Mouse (Mus musculus): ENCODE results near the gene Gm10570. TPM values are rescaled to one million over a fixed set of nuclear protein-coding genes. Genes with fewer than 3 reads are reported as not detected.
A peak's percentile ranks its signal among the peaks of the same experiment; 100 is the strongest.

Gm10570 gene
- polyA plus RNA-seq, 1 experiment = not detected

- no peaks in the 10 kb centered on the region for H3K36me3 ChIP-seq (ENCODE audit: control insufficient read depth, insufficient read depth, low read length)
- no peaks in the 10 kb centered on the region for H3K4me1 ChIP-seq (ENCODE audit: control insufficient read depth, insufficient read depth, insufficient read length, low read length)
- H3K27ac ChIP-seq (ENCODE audit: insufficient read depth, low read depth, low read length) = no peak overlapping the region
- WGBS = 75% methylated on average over 5 of the region's 5 CpGs
- no peaks in the 10 kb centered on the region for H3K27me3 ChIP-seq (ENCODE audit: control insufficient read depth, insufficient read depth, low read length)
- no peak for TF ChIP-seq POLR2A (IDR thresholded peaks at IDR 0.05; ENCODE audit: low read depth, low read length)
- TF ChIP-seq CTCF (IDR thresholded peaks at IDR 0.05; ENCODE audit: extremely low read depth, insufficient read length, insufficient replicate concordance, low read depth, low read length) = no peak
- no peak overlapping the region for H3K4me3 ChIP-seq (ENCODE audit: low read depth, low read length)
Observed at GRCm38 (mm10) chr4:130282856-130283255, 25.6 kb downstream of the Gm10570 start.

GRCm38 (mm10) chr4:130279105-130279504 is 29.4 kb downstream of the Gm10570 start, which contains the start of gene Serinc2:
TSS of gene Serinc2 (minus strand) at chr4:130279205.
- no peak for TF ChIP-seq CTCF (IDR thresholded peaks at IDR 0.05; ENCODE audit: extremely low read depth, insufficient read length, insufficient replicate concordance, low read depth, low read length)
- TF ChIP-seq POLR2A (IDR thresholded peaks at IDR 0.05; ENCODE audit: low read depth, low read length) = no peak
- no peaks in the 10 kb centered on the region for H3K36me3 ChIP-seq (ENCODE audit: control insufficient read depth, insufficient read depth, low read length)
- H3K27me3 ChIP-seq (ENCODE audit: control insufficient read depth, insufficient read depth, low read length) = no peaks in the 10 kb centered on the region
- no peak within 1 kb of the TSS for H3K27ac ChIP-seq (ENCODE audit: insufficient read depth, low read depth, low read length)
- peaks cover 15% of the 10 kb centered on the region; the same call in 1 of the 2 replicates for H3K4me1 ChIP-seq (ENCODE audit: control insufficient read depth, insufficient read depth, insufficient read length, low read length)
- H3K4me3 ChIP-seq (ENCODE audit: low read depth, low read length) = no peak within 1 kb of the TSS
- 74% methylated on average over 2 of the region's 2 CpGs for WGBS

DNA sequence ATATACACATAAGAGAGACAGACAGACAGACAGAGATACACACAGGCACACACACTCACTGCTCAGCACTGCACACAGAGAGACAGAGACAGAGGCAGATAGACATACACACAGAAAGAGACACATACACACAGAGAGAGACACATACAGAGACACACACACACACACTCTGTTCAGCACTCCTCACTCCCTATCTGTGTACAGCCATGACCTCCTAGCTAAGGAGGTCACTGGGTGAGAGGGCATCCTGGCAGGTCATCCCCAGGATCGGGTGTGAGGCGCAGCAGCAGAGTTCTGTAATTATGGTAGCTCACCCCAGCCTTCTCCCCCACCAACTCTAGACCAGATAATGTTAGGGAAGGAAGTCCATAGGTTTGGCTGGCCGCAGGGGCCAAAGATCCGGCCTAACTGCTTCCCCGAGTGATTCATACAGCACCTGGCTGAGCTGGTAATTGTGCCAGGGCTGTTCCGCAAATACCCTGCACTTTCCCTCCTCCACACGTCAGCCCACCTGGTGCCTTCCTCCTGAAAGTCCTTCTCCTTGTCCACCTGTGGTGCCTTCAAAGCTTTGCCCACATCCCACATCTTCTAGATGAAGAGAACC is 31.8 kb downstream of the Gm10570 start:
- WGBS = 18% methylated on average over 7 of the region's 7 CpGs
- Histone ChIP-seq H3K36me3 (ENCODE audit: control insufficient read depth, insufficient read depth, low read length) (no peaks in the 10 kb centered on the region), H3K27me3 (ENCODE audit: control insufficient read depth, insufficient read depth, low read length) (no peaks in the 10 kb centered on the region), H3K4me3 (ENCODE audit: low read depth, low read length) (no peak overlapping the region), H3K4me1 (ENCODE audit: control insufficient read depth, insufficient read depth, insufficient read length, low read length) (peaks cover 15% of the 10 kb centered on the region; the same call in 1 of the 2 replicates), H3K27ac (ENCODE audit: insufficient read depth, low read depth, low read length) (peak overlapping the region; percentile 42)
- TF ChIP-seq POLR2A (IDR thresholded peaks at IDR 0.05; ENCODE audit: low read depth, low read length) (no peak), CTCF (IDR thresholded peaks at IDR 0.05; ENCODE audit: extremely low read depth, insufficient read length, insufficient replicate concordance, low read depth, low read length) (no peak)

- peak overlapping the region; percentile 42 for H3K27ac ChIP-seq (ENCODE audit: insufficient read depth, low read depth, low read length)
- no peak for TF ChIP-seq CTCF (IDR thresholded peaks at IDR 0.05; ENCODE audit: extremely low read depth, insufficient read length, insufficient replicate concordance, low read depth, low read length)
- no peak for TF ChIP-seq POLR2A (IDR thresholded peaks at IDR 0.05; ENCODE audit: low read depth, low read length)
- no peaks in the 10 kb centered on the region for H3K36me3 ChIP-seq (ENCODE audit: control insufficient read depth, insufficient read depth, low read length)
- peak overlapping the region; percentile 11; the same call in 1 of the 2 replicates for H3K4me3 ChIP-seq (ENCODE audit: low read depth, low read length)
- peaks cover 15% of the 10 kb centered on the region; the same call in 1 of the 2 replicates for H3K4me1 ChIP-seq (ENCODE audit: control insufficient read depth, insufficient read depth, insufficient read length, low read length)
- no peaks in the 10 kb centered on the region for H3K27me3 ChIP-seq (ENCODE audit: control insufficient read depth, insufficient read depth, low read length)
- 21% methylated on average over 5 of the region's 5 CpGs for WGBS
Observed at GRCm38 (mm10) chr4:130275823-130276105, 32.7 kb downstream of the Gm10570 start.

DNA sequence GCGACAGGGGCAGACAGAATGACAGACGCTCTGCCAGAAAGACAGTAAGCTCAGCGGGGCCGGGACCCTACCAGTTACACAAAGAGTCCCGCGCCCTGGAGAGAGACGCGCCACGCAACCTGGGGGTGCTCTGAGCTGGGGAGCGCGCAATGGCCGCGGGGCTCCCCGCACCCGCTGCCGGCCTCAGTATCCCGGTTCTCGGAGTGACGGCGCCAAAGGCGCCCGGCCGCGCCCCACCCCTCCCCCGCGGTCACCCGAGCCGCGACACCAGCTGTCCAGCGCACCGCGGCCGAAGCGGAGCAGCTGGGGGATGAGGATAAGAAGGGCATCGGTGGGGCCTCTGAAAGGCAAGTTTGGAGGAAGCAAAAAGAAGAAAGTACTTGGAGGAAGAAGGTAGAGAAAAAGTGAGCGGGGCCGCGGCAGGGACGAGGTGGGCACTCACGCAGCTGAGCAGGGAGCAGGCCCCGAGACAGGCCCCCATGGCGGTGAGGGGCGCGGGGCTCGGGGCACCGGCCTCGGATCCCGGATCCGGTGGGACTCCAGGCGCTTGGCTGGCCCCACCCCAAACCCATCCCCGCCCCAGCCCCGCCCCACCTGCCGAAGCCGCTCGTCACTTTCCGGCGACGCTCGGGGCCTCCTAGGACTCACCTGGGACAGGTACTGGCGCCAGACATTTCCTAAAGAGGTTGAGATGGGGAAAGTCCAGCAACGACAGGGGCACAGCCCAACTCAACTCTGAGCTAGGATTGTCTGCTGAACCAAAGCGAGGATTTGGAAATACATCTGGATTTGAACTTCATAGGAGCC is 33.3 kb downstream of the Gm10570 start:
- Histone ChIP-seq H3K4me1 (ENCODE audit: control insufficient read depth, insufficient read depth, insufficient read length, low read length) (peaks cover 15% of the 10 kb centered on the region; the same call in 1 of the 2 replicates), H3K36me3 (ENCODE audit: control insufficient read depth, insufficient read depth, low read length) (no peaks in the 10 kb centered on the region), H3K4me3 (ENCODE audit: low read depth, low read length) (peak overlapping the region; percentile 91), H3K27ac (ENCODE audit: insufficient read depth, low read depth, low read length) (peak overlapping the region; percentile 42), H3K27me3 (ENCODE audit: control insufficient read depth, insufficient read depth, low read length) (no peaks in the 10 kb centered on the region)
- WGBS = 2% methylated on average over 62 of the region's 62 CpGs
- TF ChIP-seq CTCF (IDR thresholded peaks at IDR 0.05; ENCODE audit: extremely low read depth, insufficient read length, insufficient replicate concordance, low read depth, low read length) (no peak), POLR2A (IDR thresholded peaks at IDR 0.05; ENCODE audit: low read depth, low read length) (peak; percentile 17; the same call in 1 of the 2 replicates)

DNA sequence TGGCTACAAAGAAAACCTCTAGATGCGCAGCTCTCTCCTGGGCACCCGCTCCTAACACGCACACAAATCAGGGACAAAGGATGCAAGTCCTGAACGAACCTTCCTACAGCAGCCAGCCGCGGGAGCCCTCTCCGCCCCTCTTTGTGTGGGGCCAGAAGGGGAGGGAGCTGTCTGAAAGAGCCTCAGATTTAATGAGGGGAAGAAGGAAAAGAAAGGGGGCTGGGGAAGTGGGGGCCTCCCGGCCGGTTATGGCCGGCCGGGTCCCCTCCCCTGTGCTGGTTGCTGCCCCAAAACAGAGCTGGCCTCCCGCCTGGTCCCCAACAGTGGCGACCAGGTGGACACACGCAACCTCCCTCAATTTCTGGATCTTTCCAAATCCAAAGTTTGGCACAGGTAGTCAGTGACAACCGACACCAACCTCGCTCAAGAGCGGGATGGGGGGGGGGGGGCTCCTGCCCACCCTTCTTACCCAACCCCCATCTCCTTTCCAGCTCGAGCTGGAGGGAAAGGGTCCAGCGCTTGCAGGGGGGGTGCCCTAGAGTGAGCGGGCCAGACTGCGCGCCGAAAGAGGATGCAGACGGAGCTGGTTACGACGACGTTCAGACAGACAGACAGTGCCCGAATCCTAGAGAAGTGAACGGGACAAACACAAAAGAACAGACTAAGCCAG is 34.0 kb downstream of the Gm10570 start:
- H3K4me3 ChIP-seq (ENCODE audit: low read depth, low read length) = peak overlapping the region; percentile 91
- 2% methylated on average over 28 of the region's 29 CpGs for WGBS
- TF ChIP-seq POLR2A (IDR thresholded peaks at IDR 0.05; ENCODE audit: low read depth, low read length) = no peak; the same call in 1 of the 2 replicates
- no peak for TF ChIP-seq CTCF (IDR thresholded peaks at IDR 0.05; ENCODE audit: extremely low read depth, insufficient read length, insufficient replicate concordance, low read depth, low read length)
- H3K27me3 ChIP-seq (ENCODE audit: control insufficient read depth, insufficient read depth, low read length) = no peaks in the 10 kb centered on the region
- H3K27ac ChIP-seq (ENCODE audit: insufficient read depth, low read depth, low read length) = no peak overlapping the region
- no peaks in the 10 kb centered on the region for H3K36me3 ChIP-seq (ENCODE audit: control insufficient read depth, insufficient read depth, low read length)
- peaks cover 15% of the 10 kb centered on the region; the same call in 1 of the 2 replicates for H3K4me1 ChIP-seq (ENCODE audit: control insufficient read depth, insufficient read depth, insufficient read length, low read length)
